Mouse (Mus musculus) embryonic facial prominence, embryonic 15.5 days (tissue): ENCODE results near the gene Naf1. TPM values are rescaled to one million over a fixed set of nuclear protein-coding genes. Genes with fewer than 3 reads are reported as not detected.

ENCODE experiments used
- ATAC-seq: fragments of 200-750 bp; cut with Nextera tagmentation; 2 replicates; pipeline ENCODE4 v1.8.0; 2017; ENCODE audit warnings: low read depth, moderate TSS enrichment; ENCODE audit not compliant: insufficient number of reproducible peaks, low FRiP score, low TSS enrichment
- H3K27ac ChIP-seq: fragments of 300-500 bp; sonication (generic); replicated peaks from 2 replicates; pipeline ENCODE4 v1.5.1; 2015; ENCODE audit warnings: mild to moderate bottlenecking, inconsistent platforms
- H3K27me3 ChIP-seq: fragments of 300-500 bp; sonication (generic); 2 replicates; pipeline ENCODE4 v1.6.1; 2015; ENCODE audit warnings: inconsistent platforms
- H3K36me3 ChIP-seq: fragments of 300-500 bp; sonication (generic); 2 replicates; pipeline ENCODE4 v1.6.1; 2015; ENCODE audit warnings: mild to moderate bottlenecking, inconsistent platforms
- H3K4me1 ChIP-seq: fragments of 300-500 bp; sonication (generic); 2 replicates; pipeline ENCODE4 v1.6.1; 2015; ENCODE audit warnings: inconsistent platforms
- H3K4me2 ChIP-seq: fragments of 300-500 bp; sonication (generic); replicated peaks from 2 replicates; pipeline ENCODE4 v1.6.1; 2015; ENCODE audit warnings: mild to moderate bottlenecking, inconsistent platforms
- H3K4me3 ChIP-seq: fragments of 300-500 bp; sonication (generic); replicated peaks from 2 replicates; pipeline ENCODE4 v1.5.1; 2015; ENCODE audit warnings: mild to moderate bottlenecking, inconsistent platforms
- H3K9ac ChIP-seq: fragments of 300-500 bp; sonication (generic); 2 replicates; pipeline ENCODE4 v1.6.1; 2015; ENCODE audit warnings: inconsistent platforms
- H3K9me3 ChIP-seq: fragments of 300-500 bp; sonication (generic); replicated peaks from 2 replicates; pipeline ENCODE4 v1.6.1; 2016; ENCODE audit warnings: inconsistent platforms
- WGBS: fragments of 180-500 bp; shearing (Covaris S2); methylation state at CpG from one replicate; pipeline ENCODE4 v1.1.7; 2015; 5-methylcytosine and 5-hydroxymethylcytosine counted together
- polyA plus RNA-seq: library from polyadenylated mRNA; unstranded; fragments of >200 nt; fragmentation: Nextera tagmentation; extraction: Ambion mirVana; gene quantifications from 2 replicates; pipeline ENCODE4 v1.2.1, GENCODE M21; 2015

Gene Naf1
- polyA plus RNA-seq, result 2.9 and 3.2 TPM in 2 replicates

- Histone ChIP-seq H3K4me2 (peak within 1 kb of the TSS; percentile 72), H3K4me3 (peak within 1 kb of the TSS; percentile 93), H3K36me3 (no peaks in the 10 kb centered on the region), H3K9me3 (no peaks in the 10 kb centered on the region), H3K4me1 (peaks cover 14% of the 10 kb centered on the region), H3K27me3 (no peaks in the 10 kb centered on the region), H3K9ac (peak within 1 kb of the TSS; percentile 68), H3K27ac (peak within 1 kb of the TSS; percentile 58; the same call in 1 of the 2 replicates)
- under 1% methylated on average over 34 of the region's 37 CpGs for WGBS
- ATAC-seq, result peak; percentile 93
Observed at GRCm38 (mm10) chr8:66860023-66860422, at the start of gene Naf1. Gene Naf1, plus strand, starts transcription at chr8:66860217.

GRCm38 (mm10) chr8:66860921-66861588 is 1.0 kb downstream of the Naf1 start:
- peak; percentile 77 for ATAC-seq
- Histone ChIP-seq H3K36me3 (no peaks in the 10 kb centered on the region), H3K9me3 (no peaks in the 10 kb centered on the region), H3K9ac (peak overlapping the region; percentile 68), H3K4me3 (peak overlapping the region; percentile 93), H3K4me1 (peaks cover 14% of the 10 kb centered on the region), H3K27ac (no peak overlapping the region), H3K27me3 (no peaks in the 10 kb centered on the region), H3K4me2 (peak overlapping the region; percentile 72)
- WGBS, result under 1% methylated on average over 34 of the region's 46 CpGs

GRCm38 (mm10) chr8:66861589-66862500 is 1.8 kb downstream of the Naf1 start:
- H3K36me3 ChIP-seq, result no peaks in the 10 kb centered on the region

GRCm38 (mm10) chr8:66863761-66864160 is 3.7 kb downstream of the Naf1 start:
- Histone ChIP-seq H3K4me1 (peaks cover 14% of the 10 kb centered on the region), H3K27ac (no peak overlapping the region), H3K9ac (no peak overlapping the region), H3K4me3 (no peak overlapping the region), H3K4me2 (no peak overlapping the region), H3K36me3 (no peaks in the 10 kb centered on the region), H3K27me3 (no peaks in the 10 kb centered on the region), H3K9me3 (no peaks in the 10 kb centered on the region)
- no peak for ATAC-seq
- 97% methylated on average over 3 of the region's 3 CpGs for WGBS

More at GRCm38 (mm10) chr8:66861589-66862500, 1.8 kb downstream of the Naf1 start:
- H3K27me3 ChIP-seq, result no peaks in the 10 kb centered on the region
- peaks cover 14% of the 10 kb centered on the region for H3K4me1 ChIP-seq
- peak overlapping the region; percentile 72 for H3K4me2 ChIP-seq
- no peak for ATAC-seq
- H3K9me3 ChIP-seq, result no peaks in the 10 kb centered on the region
- 62% methylated on average over 5 of the region's 5 CpGs for WGBS
- no peak overlapping the region for H3K9ac ChIP-seq
- H3K27ac ChIP-seq, result no peak overlapping the region
- peak overlapping the region; percentile 93 for H3K4me3 ChIP-seq

GRCm38 (mm10) chr8:66865120-66865519 is 5.1 kb downstream of the Naf1 start:
- no peak overlapping the region for H3K27ac ChIP-seq
- H3K4me3 ChIP-seq, result no peak overlapping the region
- H3K4me1 ChIP-seq, result peaks cover 14% of the 10 kb centered on the region
- H3K36me3 ChIP-seq, result no peaks in the 10 kb centered on the region
- H3K9me3 ChIP-seq, result no peaks in the 10 kb centered on the region
- H3K9ac ChIP-seq, result no peak overlapping the region
- WGBS, result 81% methylated on average over 1 of the region's 1 CpGs
- no peaks in the 10 kb centered on the region for H3K27me3 ChIP-seq
- ATAC-seq, result no peak
- H3K4me2 ChIP-seq, result no peak overlapping the region

- H3K27me3 ChIP-seq, result no peaks in the 10 kb centered on the region
- H3K27ac ChIP-seq, result no peak overlapping the region
- no peak overlapping the region for H3K9ac ChIP-seq
- no peak for ATAC-seq
- no peaks in the 10 kb centered on the region for H3K9me3 ChIP-seq
- H3K4me1 ChIP-seq, result no peaks in the 10 kb centered on the region
- H3K4me2 ChIP-seq, result no peak overlapping the region
- H3K4me3 ChIP-seq, result no peak overlapping the region
- no peaks in the 10 kb centered on the region for H3K36me3 ChIP-seq
- 55% methylated on average over 3 of the region's 3 CpGs for WGBS
Observed at GRCm38 (mm10) chr8:66867679-66868078, 7.7 kb downstream of the Naf1 start.

- H3K4me3 ChIP-seq, result no peak overlapping the region
- H3K9ac ChIP-seq, result no peak overlapping the region
- H3K36me3 ChIP-seq, result no peaks in the 10 kb centered on the region
- no peaks in the 10 kb centered on the region for H3K4me1 ChIP-seq
- no peak for ATAC-seq
- H3K27ac ChIP-seq, result no peak overlapping the region
- no peak overlapping the region for H3K4me2 ChIP-seq
- H3K27me3 ChIP-seq, result no peaks in the 10 kb centered on the region
- H3K9me3 ChIP-seq, result no peaks in the 10 kb centered on the region
- 21% methylated on average over 1 of the region's 1 CpGs for WGBS
Observed at GRCm38 (mm10) chr8:66869211-66869932, 9.4 kb downstream of the Naf1 start.

- Histone ChIP-seq H3K9ac (no peak overlapping the region), H3K27ac (no peak overlapping the region), H3K27me3 (no peaks in the 10 kb centered on the region), H3K36me3 (peaks cover 3% of the 10 kb centered on the region; the same call in 1 of the 2 replicates), H3K4me1 (no peaks in the 10 kb centered on the region), H3K4me3 (no peak overlapping the region), H3K4me2 (no peak overlapping the region), H3K9me3 (no peaks in the 10 kb centered on the region)
- no peak for ATAC-seq
- 50% methylated on average over 1 of the region's 1 CpGs for WGBS
Observed at GRCm38 (mm10) chr8:66883866-66884265, 23.8 kb downstream of the Naf1 start.

GRCm38 (mm10) chr8:66891879-66892278 is 31.9 kb downstream of the Naf1 start:
- Histone ChIP-seq H3K27me3 (no peaks in the 10 kb centered on the region), H3K9ac (no peak overlapping the region), H3K4me3 (no peak overlapping the region), H3K4me1 (no peaks in the 10 kb centered on the region), H3K36me3 (peaks cover 3% of the 10 kb centered on the region; the same call in 1 of the 2 replicates), H3K9me3 (no peaks in the 10 kb centered on the region), H3K27ac (no peak overlapping the region), H3K4me2 (no peak overlapping the region)
- ATAC-seq, result no peak
- 86% methylated on average over 2 of the region's 2 CpGs for WGBS

GRCm38 (mm10) chr8:66905000-66905399 is 45.0 kb downstream of the Naf1 start:
- Histone ChIP-seq H3K4me3 (no peak overlapping the region), H3K4me1 (no peaks in the 10 kb centered on the region), H3K9ac (no peak overlapping the region), H3K27me3 (no peaks in the 10 kb centered on the region), H3K9me3 (no peaks in the 10 kb centered on the region), H3K36me3 (no peaks in the 10 kb centered on the region), H3K27ac (no peak overlapping the region), H3K4me2 (no peak overlapping the region)
- WGBS, result 66% methylated on average over 2 of the region's 2 CpGs
- ATAC-seq, result no peak

GRCm38 (mm10) chr8:66905557-66905956 is 45.5 kb downstream of the Naf1 start:
- ATAC-seq, result no peak
- Histone ChIP-seq H3K9ac (no peak overlapping the region), H3K36me3 (no peaks in the 10 kb centered on the region), H3K27me3 (no peaks in the 10 kb centered on the region), H3K4me1 (no peaks in the 10 kb centered on the region), H3K4me3 (no peak overlapping the region), H3K9me3 (no peaks in the 10 kb centered on the region), H3K4me2 (no peak overlapping the region), H3K27ac (no peak overlapping the region)
- 78% methylated on average over 4 of the region's 4 CpGs for WGBS
